Mouse (Mus musculus): Measurements from ENCODE around the gene Tmem200a. TPM values are rescaled to one million over a fixed set of nuclear protein-coding genes. Genes with fewer than 3 reads are reported as not detected.

Gene Tmem200a
- polyA plus RNA-seq, 1 experiment from 2014 or later: not detected

GRCm38 (mm10) chr10:25999291-25999930 lies 79.4 kb downstream of the Tmem200a start:
- H3K27me3 ChIP-seq (ENCODE audit: insufficient read depth, low read length): no peaks in the 10 kb centered on the region
- H3K4me2 ChIP-seq (ENCODE audit: low read depth, low read length): no peak overlapping the region
- no peaks in the 10 kb centered on the region for H3K4me1 ChIP-seq (ENCODE audit: insufficient read depth)
- DNase-seq (no peak), ATAC-seq (no peak)
- H3K27ac ChIP-seq (ENCODE audit: low read depth): no peak overlapping the region
- no peaks in the 10 kb centered on the region for H3K36me3 ChIP-seq (replicated peaks; ENCODE audit: insufficient read depth, low read length)
- TF ChIP-seq EP300 (IDR thresholded peaks at IDR 0.05; ENCODE audit: low read depth) (no peak), CTCF (IDR thresholded peaks at IDR 0.05; ENCODE audit: low read depth) (no peak)
- no peak overlapping the region for H3K4me3 ChIP-seq (ENCODE audit: low read depth, low read length)
- no peaks in the 10 kb centered on the region for H3K9me3 ChIP-seq (ENCODE audit: low read length)
- H3K9ac ChIP-seq (replicated peaks): no peak overlapping the region
- 75% methylated on average over 5 of the region's 5 CpGs for WGBS (ENCODE audit: insufficient replicate concordance)

GRCm38 (mm10) chr10:25984056-25984455 lies 94.8 kb downstream of the Tmem200a start:
- no peak overlapping the region for H3K4me3 ChIP-seq (ENCODE audit: low read depth, low read length)
- WGBS (ENCODE audit: insufficient replicate concordance): 62% methylated on average over 2 of the region's 2 CpGs
- H3K4me2 ChIP-seq (ENCODE audit: low read depth, low read length): no peak overlapping the region
- no peak for DNase-seq
- H3K9ac ChIP-seq (replicated peaks): no peak overlapping the region
- no peaks in the 10 kb centered on the region for H3K9me3 ChIP-seq (ENCODE audit: low read length)
- no peaks in the 10 kb centered on the region for H3K4me1 ChIP-seq (ENCODE audit: insufficient read depth)
- no peak for TF ChIP-seq EP300 (IDR thresholded peaks at IDR 0.05; ENCODE audit: low read depth)
- TF ChIP-seq CTCF (IDR thresholded peaks at IDR 0.05; ENCODE audit: low read depth): no peak
- H3K36me3 ChIP-seq (replicated peaks; ENCODE audit: insufficient read depth, low read length): no peaks in the 10 kb centered on the region
- no peak overlapping the region for H3K27ac ChIP-seq (ENCODE audit: low read depth)
- H3K27me3 ChIP-seq (ENCODE audit: insufficient read depth, low read length): no peaks in the 10 kb centered on the region
- no peak for ATAC-seq

GRCm38 (mm10) chr10:25982617-25983016 lies 96.2 kb downstream of the Tmem200a start:
- H3K9me3 ChIP-seq (ENCODE audit: low read length): no peaks in the 10 kb centered on the region
- TF ChIP-seq CTCF (IDR thresholded peaks at IDR 0.05; ENCODE audit: low read depth): no peak
- TF ChIP-seq EP300 (IDR thresholded peaks at IDR 0.05; ENCODE audit: low read depth): no peak
- no peaks in the 10 kb centered on the region for H3K27me3 ChIP-seq (ENCODE audit: insufficient read depth, low read length)
- H3K4me2 ChIP-seq (ENCODE audit: low read depth, low read length): no peak overlapping the region
- no peak for ATAC-seq
- H3K4me1 ChIP-seq (ENCODE audit: insufficient read depth): no peaks in the 10 kb centered on the region
- H3K4me3 ChIP-seq (ENCODE audit: low read depth, low read length): no peak overlapping the region
- H3K9ac ChIP-seq (replicated peaks): no peak overlapping the region
- no peak overlapping the region for H3K27ac ChIP-seq (ENCODE audit: low read depth)
- no peaks in the 10 kb centered on the region for H3K36me3 ChIP-seq (replicated peaks; ENCODE audit: insufficient read depth, low read length)
- WGBS (ENCODE audit: insufficient replicate concordance): 71% methylated on average over 1 of the region's 1 CpGs
- no peak for DNase-seq

- no peak overlapping the region for H3K4me3 ChIP-seq (ENCODE audit: low read depth, low read length)
- H3K27ac ChIP-seq (ENCODE audit: low read depth): no peak overlapping the region
- H3K4me2 ChIP-seq (ENCODE audit: low read depth, low read length): no peak overlapping the region
- no peaks in the 10 kb centered on the region for H3K4me1 ChIP-seq (ENCODE audit: insufficient read depth)
- TF ChIP-seq CTCF (IDR thresholded peaks at IDR 0.05; ENCODE audit: low read depth): no peak
- no peak for TF ChIP-seq EP300 (IDR thresholded peaks at IDR 0.05; ENCODE audit: low read depth)
- no peak overlapping the region for H3K9ac ChIP-seq (replicated peaks)
- ATAC-seq (no peak), DNase-seq (no peak)
- no peaks in the 10 kb centered on the region for H3K27me3 ChIP-seq (ENCODE audit: insufficient read depth, low read length)
- no peaks in the 10 kb centered on the region for H3K36me3 ChIP-seq (replicated peaks; ENCODE audit: insufficient read depth, low read length)
- 54% methylated on average over 4 of the region's 4 CpGs for WGBS (ENCODE audit: insufficient replicate concordance)
- H3K9me3 ChIP-seq (ENCODE audit: low read length): no peaks in the 10 kb centered on the region
Observed at GRCm38 (mm10) chr10:25962863-25963262, 116.0 kb downstream of the Tmem200a start.

GRCm38 (mm10) chr10:25961066-25961465 lies 117.8 kb downstream of the Tmem200a start:
- ATAC-seq (no peak), DNase-seq (no peak)
- Histone ChIP-seq H3K27ac (ENCODE audit: low read depth) (no peak overlapping the region), H3K9me3 (ENCODE audit: low read length) (no peaks in the 10 kb centered on the region), H3K36me3 (replicated peaks; ENCODE audit: insufficient read depth, low read length) (no peaks in the 10 kb centered on the region), H3K4me2 (ENCODE audit: low read depth, low read length) (no peak overlapping the region), H3K27me3 (ENCODE audit: insufficient read depth, low read length) (no peaks in the 10 kb centered on the region), H3K4me3 (ENCODE audit: low read depth, low read length) (no peak overlapping the region), H3K9ac (replicated peaks) (no peak overlapping the region), H3K4me1 (ENCODE audit: insufficient read depth) (no peaks in the 10 kb centered on the region)
- 70% methylated on average over 2 of the region's 2 CpGs for WGBS (ENCODE audit: insufficient replicate concordance)
- no peak for TF ChIP-seq EP300 (IDR thresholded peaks at IDR 0.05; ENCODE audit: low read depth)
- TF ChIP-seq CTCF (IDR thresholded peaks at IDR 0.05; ENCODE audit: low read depth): no peak

- Histone ChIP-seq H3K4me2 (ENCODE audit: low read depth, low read length) (no peak overlapping the region), H3K4me1 (ENCODE audit: insufficient read depth) (no peaks in the 10 kb centered on the region), H3K4me3 (ENCODE audit: low read depth, low read length) (no peak overlapping the region), H3K9me3 (ENCODE audit: low read length) (no peaks in the 10 kb centered on the region), H3K36me3 (replicated peaks; ENCODE audit: insufficient read depth, low read length) (no peaks in the 10 kb centered on the region), H3K27me3 (ENCODE audit: insufficient read depth, low read length) (no peaks in the 10 kb centered on the region), H3K27ac (ENCODE audit: low read depth) (no peak overlapping the region), H3K9ac (replicated peaks) (no peak overlapping the region)
- TF ChIP-seq EP300 (IDR thresholded peaks at IDR 0.05; ENCODE audit: low read depth): no peak
- TF ChIP-seq CTCF (IDR thresholded peaks at IDR 0.05; ENCODE audit: low read depth): no peak
- DNase-seq (no peak), ATAC-seq (no peak)
- 43% methylated on average over 3 of the region's 3 CpGs for WGBS (ENCODE audit: insufficient replicate concordance)
Observed at GRCm38 (mm10) chr10:25958762-25959753, 119.8 kb downstream of the Tmem200a start.

All from liver, postnatal 0 days (tissue).